Mouse (Mus musculus) embryonic fibroblast, embryonic 13.5 days (primary cell): ENCODE data around the gene Defb48.

Source experiments
- CTCF ChIP-seq: IDR thresholded peaks from 2 replicates; pipeline ENCODE4 v1.5.1; 2011; ENCODE audit warnings: mild to moderate bottlenecking, control low read depth, low read length, moderate library complexity, borderline replicate concordance; ENCODE audit not compliant: insufficient read depth
- POLR2A ChIP-seq: IDR thresholded peaks from 2 replicates; pipeline ENCODE4 v1.6.1; 2011; ENCODE audit warnings: low read depth, mild to moderate bottlenecking, control low read depth, low read length, moderate library complexity

GRCm38 (mm10) chr14:63014667-63015066, 30.4 kb upstream of the Defb48 start:
- TF ChIP-seq POLR2A (no peak), CTCF (no peak)
